Mouse (Mus musculus) cerebellum, adult 11-12 months (tissue): ENCODE measurements around the gene Ankrd31.
A peak's percentile ranks its signal among the peaks of the same experiment; 100 is the strongest.
"Not testable (repeated sequence)": the region's sequence is repeated elsewhere in the genome, so short reads cannot be mapped to it uniquely, and the experiment has no call there.

ENCODE experiments used
- DNase-seq: peaks from one replicate; pipeline ENCODE4 v3.0.0; 2022

Ankrd31 gene

DNA sequence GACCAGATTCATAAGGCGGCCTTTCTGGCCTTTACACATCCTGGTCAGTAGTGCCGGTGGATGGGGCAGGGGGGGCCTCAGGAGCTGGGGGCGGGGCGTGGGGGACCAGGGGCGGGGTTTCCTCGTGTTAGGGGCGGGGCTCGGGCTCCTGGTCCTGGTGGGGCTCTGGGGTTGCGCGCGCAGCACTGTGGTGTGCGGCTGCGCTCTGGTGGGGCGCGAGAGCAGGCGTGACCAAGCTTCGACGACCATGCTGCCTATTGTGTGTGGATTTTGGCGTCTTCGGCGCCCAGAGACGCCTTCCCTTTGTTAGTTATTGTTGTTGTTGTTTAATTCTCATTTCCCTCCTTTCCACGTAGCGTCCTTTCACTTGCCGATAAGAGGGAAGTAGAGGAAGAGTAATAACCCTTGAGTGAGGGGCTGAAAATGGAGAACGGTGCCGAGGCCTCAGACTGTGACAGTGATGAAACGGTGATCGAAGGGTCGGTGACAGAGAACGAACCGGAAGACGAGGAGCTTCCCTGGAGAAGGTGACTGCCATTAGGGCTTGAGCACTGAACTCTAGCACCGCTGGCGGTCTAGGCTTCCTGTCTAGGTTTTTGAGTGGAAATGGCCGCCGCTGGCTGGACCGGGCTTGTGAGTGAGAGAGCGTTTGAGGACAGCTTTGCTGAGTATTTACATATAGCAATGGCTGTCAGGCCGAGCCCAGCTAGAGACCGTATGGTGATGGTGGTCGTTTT lies at the start of gene Ankrd31:
Gene Ankrd31 (plus strand): TSS at position 164 of the 737 bp plus-strand sequence.
- no peak for DNase-seq

DNA sequence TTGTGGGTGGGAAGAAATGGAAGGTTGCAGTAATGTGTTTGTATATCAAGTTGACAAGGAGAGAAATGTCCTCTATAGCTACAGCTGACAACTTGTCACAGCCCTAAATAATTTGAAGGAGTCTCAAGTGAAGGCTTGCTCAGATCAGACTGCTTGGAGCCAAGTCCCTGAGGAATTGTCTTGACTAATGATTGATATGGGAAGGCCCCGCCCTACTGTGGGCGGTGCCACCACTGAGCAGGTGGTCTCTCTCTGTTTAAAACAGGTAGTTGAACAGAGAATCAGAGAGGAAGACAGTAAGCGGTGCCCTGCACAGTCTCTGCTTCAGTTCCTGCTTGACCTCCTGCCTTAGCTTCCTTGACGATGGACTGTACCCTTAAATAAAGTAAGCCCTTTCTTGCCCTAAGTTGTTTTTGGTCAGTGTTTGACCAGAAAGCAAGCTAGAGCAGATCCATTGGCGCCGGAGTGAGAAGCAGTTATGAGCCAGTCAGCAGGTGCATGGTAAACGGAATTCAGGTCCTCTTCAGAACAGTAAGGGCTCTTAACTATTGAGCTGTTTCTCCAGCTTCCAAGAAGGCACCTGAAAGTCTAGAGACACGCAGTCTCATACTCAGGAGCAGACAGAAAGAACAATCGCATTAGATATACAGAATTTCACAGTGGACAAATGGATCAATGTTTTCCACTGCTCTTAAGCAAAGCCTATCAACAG lies 45.3 kb upstream of the Ankrd31 start:
- DNase-seq = no peak

DNA sequence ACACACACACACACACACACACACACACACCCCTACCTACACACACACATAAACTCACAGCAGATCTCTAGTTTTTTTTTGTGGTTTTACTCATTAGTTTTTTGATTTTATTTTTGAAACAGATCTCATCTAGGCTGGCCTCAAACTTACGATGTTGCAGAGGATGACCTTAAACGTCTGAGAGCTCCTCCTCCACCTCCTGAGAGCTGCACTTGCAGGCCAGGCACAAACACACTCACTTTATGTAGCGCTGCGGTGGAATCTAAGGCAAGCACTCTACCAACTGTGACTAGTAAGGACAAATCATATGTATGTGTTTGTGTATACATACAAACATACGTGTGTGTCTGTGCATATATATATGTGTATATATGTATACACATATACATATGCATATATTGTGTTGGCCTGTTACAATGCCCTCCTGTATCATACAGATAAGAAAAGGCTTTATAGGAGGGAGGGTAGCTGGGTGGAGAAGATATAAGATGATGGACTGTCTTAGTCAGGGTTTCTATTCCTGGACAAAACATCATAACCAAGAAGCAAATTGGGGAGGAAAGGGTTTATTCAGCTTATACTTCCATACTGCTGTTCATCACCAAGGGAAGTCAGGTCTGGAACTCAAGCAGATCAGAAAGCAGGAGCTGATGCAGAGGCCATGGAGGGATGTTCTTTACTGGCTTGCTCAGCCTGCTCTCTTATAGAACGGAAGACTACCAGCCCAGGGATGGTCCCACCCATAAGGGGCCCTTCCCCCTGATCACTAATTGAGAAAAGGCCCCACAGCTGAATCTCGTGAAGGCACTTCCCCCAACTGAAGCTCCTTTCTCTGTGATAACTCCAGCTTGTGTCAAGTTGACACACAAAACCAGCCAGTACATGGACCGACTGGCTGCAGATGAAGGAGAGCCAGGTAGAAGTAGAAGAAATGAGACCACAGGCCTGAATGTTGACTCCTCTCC lies 38.5 kb upstream of the Ankrd31 start:
- DNase-seq = no peak

DNA sequence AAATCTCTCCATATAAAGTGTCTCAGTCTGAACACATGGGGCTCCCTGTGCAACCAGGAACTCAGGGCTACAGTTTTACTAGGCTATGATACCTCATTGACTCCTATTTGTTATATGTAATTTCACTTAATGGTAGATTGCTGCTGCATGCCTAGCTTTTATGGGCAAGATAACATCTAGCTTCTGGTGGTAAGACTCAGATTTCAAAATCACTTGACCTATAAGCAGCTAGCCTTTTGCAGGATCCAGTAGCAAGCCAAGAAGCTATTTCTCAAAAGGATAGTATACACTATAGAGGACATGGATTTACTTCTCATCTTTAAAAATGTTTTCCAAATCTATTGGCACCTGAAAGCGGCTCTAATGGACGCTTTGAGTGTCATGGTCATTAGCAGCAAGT lies 31.8 kb upstream of the Ankrd31 start:
- no peak for DNase-seq

DNA sequence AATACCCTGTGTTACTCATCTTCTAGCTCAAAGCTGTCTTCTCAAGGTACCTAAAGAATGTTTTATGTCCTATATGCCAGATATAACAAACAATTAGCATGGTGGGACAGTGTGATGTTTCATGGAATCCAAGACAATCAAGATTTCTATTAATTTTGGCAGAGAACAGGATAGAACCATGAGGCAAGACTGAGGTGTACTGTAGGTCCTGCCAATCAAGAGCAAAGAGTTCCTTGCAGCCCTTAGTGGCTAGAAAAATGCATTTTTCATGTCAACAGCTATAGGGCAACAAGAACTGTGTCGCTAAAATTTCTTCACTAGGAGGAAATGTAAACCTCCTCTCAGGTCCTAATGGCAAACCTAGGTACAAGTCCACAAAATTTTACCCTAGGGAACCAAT lies 30.3 kb upstream of the Ankrd31 start:
- no peak for DNase-seq

DNA sequence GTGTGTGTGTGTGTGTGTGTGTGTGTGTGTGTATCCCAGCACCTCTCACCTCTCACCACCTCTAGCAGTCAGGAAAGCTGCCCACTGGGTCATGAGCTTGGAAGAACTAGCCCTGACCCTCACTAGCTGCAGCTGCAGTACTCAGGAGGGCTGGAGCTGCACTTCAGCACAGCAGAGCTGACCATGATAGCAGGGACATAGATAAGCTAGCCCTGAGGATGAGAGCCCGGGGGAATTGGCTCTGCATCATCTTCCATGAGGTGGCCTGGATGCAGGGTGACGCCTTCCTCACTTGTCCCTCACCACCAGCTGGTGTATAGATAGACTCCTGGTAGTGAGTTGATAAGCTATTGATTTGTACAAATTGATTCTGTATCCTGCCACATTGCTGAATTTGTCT lies 28.1 kb upstream of the Ankrd31 start:
- DNase-seq = no peak

DNA sequence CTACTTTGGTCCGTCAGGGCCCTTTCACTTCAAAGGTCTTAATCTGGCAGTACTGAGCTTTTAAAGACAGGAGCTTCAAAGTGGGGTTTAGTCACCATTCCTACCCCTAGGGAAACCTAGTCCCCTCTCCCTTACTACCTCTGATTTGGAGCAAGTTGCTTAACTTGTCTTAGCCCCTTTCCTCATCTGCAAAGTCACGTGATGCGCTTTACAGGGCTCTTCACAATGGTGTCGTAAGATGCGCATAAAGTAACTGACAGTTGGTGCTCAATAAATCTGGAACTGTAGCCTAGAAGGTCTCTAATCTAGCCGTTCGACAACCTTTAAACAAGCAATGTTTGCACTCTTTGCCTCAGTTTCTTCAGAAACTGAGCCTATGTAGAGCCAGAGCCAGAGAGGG lies 19.8 kb upstream of the Ankrd31 start:
- DNase-seq = no peak

DNA sequence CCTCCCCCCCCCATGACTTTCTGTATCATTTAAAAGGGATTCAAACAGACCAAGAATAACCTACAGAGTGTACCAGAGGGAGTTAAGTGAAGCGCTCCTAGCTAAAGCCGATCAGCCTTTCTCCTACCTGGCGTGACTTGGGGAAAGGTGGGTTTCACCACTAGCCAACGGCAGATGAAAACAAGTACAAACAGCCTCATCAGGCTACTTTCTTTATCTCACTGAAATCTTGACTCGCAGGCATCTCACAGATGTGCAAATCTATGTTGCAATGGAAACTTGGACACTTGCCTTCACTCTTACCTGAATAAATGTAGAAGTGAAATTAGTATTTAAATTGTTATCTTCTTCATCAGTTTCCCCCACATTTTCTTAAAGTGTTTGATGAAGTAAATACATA lies 18.9 kb upstream of the Ankrd31 start:
- DNase-seq = no peak

DNA sequence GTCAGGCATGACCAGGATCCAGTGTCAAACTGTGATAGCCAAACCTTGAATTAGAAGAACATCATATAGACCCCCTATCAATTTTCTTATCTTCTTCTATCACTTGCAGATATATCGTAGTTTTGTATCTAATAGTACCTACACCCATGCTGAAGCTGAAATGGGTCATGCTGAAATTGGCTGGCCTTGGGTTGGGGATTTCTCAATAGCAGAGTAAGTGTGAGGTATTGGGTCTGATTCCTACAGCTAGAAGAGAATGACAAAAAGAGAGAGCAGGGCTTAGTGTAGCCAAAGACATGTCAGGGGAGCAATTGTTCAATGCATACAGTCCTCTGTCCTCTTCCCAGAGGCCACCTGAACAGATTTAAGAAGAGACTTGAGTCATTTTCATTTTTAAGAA lies 18.0 kb upstream of the Ankrd31 start:
- no peak for DNase-seq

DNA sequence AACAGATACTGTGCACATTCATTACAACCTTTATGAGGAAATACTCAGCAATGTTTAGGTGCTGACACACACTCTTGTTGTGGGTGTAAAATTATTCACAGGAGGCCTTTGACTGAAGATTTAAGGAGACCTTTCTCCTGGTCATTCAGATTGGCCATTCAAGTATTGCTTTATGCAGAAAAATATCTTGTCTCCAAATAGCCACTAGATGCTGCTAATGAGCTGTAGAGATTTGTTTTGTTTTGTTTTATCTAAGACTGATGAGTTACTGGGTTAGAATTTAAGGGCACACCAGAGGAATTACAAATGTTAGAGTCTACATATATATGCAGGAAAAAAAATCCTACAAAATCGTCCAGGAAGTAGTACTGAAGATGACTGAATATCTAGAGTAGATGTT lies 12.9 kb upstream of the Ankrd31 start:
- no peak for DNase-seq

DNA sequence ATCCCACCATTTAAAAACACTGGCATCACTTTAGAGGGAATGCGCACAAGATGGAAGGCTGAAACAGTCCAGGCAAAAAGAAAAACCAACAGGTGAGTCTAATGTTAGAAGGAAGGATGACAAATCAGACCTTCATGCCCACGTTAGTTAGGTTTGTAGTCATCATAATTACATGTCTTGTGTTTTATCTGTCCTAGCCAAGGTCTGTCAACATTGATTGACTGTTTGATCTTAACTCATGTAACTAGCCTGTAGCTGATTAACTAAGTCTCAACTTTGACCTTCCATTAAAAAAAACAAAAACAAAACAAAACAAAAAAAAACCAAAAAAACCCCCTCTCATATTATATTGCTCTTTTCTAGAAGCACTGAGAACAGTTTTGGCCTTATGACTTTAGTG lies 7.9 kb upstream of the Ankrd31 start:
- DNase-seq = no peak

DNA sequence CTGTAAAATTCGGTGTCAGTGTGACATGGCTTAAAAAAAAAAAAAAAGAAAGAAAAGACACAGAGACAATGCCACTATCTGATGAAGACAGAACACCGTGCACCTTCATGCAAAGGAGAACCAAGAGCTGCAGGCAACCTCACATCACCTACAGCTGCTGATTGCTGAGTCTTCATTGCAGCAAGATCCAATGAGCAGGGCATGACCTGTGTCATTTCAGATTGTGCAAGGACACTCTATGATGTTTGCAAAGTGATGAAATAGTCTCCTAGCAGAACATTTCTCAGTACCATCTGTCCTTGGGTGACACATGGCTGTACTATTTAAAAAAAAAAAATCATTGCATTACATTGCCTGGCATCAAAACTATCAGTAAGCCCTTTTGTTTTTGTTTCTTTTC lies 5.2 kb upstream of the Ankrd31 start:
- no peak for DNase-seq

DNA sequence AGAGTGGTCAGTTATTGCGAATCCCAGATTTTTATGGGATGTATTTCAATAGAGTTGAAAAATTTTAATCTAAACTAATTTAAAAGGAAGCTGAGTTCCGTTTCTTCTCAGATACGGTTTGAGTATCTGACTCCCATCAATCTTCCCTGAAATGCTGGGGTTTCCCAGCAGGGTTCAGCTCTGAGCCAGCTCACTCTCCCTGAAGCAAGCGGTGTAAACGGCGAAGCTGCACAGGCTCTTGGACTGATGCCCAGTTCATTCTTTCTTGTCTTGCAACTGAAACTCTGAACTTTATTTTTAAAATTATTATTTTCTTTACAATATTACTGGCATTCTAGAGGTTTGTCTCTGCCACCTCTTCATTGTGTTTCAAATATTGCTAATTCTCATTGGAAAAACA lies 2.0 kb upstream of the Ankrd31 start:
- no peak for DNase-seq

DNA sequence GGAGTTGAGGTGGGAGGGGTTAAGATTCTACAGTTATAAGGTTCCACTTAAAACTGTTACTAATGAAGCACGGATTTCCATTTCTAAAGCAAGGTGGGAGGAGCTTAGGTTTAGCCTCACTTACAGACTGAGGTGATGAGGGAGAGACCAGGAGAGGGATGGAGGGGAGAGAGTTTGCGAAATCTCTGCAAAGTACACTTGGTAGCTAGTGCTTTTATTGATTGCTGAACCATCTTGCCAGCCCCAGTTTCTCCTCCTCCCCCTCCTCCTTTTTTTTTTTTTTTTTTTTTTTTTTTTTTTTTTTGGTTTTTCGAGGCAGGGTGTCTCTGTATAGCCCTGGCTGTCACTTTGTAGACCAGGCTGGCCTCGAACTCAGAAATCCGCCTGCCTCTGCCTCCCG lies 1.8 kb downstream of the Ankrd31 start:
- no peak for DNase-seq

DNA sequence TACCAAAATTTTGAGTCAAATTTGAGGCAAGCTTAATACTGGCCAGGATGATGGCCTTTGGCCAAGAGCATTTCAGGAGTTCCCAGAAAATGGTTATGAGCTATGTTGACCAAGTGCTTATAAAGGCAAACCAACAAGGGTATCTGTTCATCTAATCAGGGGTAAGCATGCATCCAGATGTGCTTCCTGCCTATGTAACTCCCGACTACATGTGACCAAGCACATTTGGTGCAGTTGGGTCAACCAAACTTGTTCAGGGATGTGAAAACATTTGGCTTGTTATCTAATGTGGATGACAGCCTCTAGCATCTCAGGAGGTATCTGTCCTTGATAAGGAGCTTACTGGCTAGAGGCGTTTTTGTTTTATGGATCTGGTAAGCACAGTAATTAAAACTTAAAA lies 12.8 kb downstream of the Ankrd31 start:
- no peak for DNase-seq

DNA sequence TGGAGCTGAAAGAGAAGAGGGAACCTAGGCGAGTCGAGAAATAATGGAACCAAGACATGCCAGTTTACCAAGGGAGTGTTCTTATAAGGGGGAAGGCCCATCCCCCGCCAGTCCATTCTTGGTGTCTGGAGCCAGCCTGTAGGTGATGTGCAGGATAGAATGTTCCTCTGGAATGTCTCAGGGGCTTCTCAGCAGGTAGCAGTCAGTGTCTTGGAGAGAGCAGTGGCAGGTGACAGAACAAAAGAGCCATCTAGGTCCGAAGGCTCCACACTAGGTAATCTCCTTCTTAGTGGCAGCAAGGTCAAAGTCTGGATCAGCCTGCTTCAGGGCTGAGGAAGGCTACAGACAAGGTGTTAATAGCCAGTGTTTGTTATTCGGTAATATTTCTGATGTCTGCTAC lies 38.0 kb downstream of the Ankrd31 start:
- not testable (repeated sequence) for DNase-seq

DNA sequence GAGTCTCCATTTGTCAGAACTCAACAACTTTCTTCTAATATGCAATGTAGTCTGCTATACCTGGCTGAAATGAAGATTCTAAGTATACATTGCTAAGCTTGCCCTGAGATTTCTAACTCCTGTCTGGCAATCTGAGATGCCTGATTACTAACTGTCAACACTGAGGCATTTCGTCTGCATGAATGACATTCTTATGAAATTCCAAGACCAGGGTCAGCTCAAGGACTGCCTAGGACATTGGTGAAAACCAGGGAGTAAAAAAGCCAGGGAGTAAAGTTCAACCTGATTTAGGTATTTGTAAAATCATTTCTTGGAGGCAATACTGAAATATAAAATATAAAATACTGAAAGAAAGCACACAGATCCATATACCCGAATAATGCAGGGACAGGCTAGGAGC lies 45.4 kb downstream of the Ankrd31 start:
- no peak for DNase-seq

DNA sequence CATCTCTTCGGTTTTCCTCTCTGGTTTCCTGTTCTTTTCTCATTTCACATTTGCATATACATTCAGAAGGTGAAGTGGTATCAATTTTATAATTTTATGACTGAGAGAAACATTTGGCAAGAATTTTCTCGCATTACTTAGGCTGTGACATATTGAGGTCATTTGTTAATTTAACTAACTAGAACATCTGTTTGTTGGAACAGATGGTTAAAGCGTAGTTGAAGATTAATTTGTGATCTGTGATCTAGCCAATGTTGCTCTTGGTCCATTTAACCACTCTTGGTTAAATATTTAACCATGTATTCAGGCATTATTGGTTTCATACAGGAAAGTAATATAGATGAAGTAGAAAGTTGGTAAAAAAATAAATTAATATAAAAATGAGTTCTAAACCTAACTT lies 47.2 kb downstream of the Ankrd31 start:
- DNase-seq = no peak

DNA sequence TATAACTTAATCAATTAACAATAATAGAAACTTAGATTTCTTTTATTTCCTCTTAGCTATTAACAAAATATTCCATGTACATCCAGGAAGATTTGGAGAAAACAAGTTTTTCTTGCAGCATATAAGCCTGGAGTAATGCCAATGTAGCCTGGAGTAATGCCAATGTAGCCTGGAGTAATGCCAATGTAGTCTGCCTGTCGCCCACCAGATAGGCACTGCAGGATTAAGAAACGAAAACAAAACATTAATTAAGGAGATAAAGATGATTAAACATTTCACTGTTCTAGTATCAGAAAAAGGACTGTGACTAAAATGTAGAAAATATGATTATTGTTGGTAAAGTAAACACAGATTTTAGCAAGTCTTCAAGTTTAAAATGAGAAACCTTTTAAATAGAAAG lies 49.4 kb downstream of the Ankrd31 start:
- DNase-seq = no peak

DNA sequence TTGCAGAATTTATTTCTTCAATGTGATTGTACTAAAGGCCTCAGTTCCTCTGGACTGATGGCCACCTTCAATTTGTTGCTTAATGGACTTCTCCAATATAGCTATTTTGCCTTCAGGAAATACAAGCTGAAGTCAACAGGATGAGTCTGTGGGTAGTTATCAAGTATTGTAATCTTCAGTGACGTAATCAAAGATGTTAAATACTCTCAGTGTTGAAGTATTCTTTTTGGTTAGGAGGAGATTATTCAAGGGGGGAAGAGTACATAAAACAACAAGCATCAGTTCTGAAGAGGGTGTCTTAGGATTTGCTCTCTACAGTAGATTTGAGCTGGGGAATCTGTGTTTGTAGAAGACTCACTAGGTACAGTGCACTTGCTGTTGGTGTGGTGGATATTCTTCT lies 101.7 kb downstream of the Ankrd31 start:
- no peak for DNase-seq

DNA sequence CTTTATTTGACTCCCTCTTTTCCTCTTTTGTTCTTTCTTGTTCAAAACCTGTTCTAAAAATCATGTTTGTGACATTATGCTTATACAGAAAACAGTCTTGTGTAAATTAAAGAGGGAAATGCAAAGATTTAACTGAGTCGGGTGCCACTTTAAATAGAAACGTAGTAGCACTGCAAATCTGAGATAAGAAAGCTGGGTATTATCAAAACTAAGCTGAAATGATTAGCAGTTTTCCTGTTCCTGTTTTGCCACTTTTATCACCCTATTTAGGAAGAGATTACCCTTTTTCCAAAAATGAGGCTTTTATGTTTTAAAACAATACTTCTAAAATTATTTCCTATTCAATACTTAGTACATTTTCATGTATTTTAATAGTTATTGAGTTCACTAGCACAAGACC lies 104.1 kb downstream of the Ankrd31 start:
- DNase-seq = no peak

DNA sequence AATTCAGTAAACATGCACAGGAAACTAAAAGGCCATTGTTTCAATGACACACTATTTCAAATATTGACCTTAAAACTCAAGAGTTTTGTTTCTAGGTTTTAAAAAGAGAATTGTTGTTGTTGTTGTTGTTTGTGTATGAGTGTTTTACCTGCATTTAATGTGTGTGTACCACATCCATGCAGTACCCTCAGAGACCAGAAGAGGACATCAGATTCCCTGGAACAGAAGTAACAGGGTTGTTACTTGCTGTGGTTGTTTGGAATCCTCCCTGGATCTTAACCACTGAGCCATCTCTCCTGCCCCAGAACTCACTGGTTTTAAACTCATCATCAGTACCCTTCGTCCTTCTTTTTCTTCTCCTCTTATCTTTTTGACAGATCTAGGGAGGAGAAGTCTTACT lies 105.2 kb downstream of the Ankrd31 start:
- DNase-seq = no peak

DNA sequence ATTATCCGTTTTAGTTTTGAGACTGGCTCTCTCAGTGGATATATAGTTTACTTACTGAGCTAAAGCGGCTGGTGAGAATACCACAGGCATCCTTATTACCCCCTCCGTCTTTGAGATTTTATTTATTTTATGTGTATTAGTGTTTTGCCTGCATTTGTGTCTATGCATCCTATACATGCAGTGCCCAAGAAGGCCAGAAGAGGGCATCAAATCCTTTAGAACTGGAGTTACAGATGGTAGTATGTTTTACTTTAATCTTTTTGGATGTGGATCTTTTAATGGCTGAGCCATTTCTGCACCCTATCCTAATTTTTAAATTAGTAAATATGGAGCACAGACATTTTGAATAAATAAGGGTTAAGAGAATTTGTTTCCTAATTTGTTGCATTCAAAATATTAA lies 107.1 kb downstream of the Ankrd31 start:
- DNase-seq = peak; percentile 17

DNA sequence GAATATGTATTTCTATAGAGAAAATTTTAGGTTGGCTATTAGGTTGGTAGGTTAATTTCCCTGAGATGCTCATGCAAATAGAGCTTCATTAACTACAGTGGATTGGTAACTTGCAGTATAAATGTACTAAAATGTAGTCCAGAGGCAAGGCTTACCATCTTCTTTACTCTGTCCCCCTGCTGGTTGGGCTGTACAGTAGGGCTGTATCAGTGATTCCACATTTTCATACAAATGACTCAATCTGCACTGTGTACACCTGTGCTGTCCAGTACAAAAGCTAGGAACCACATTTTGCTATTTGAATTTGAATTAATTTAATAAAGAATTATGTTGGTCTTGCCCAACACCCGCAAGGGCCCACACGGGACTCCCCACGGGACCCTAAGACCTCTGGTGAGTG lies 111.1 kb downstream of the Ankrd31 start:
- DNase-seq = no peak
